Mouse (Mus musculus) midbrain, postnatal 0 days (tissue): Measurements from ENCODE around the gene Otud3. TPM values are rescaled to one million over a fixed set of nuclear protein-coding genes. Genes with fewer than 3 reads are reported as not detected.
A peak's percentile ranks its signal among the peaks of the same experiment; 100 is the strongest.

ENCODE experiments used
- ATAC-seq: fragments of 200-750 bp; cut with Nextera tagmentation; 2 replicates; pipeline ENCODE4 v1.8.0; 2017; ENCODE audit warnings: moderate number of reproducible peaks, mild to moderate bottlenecking, moderate TSS enrichment, moderate library complexity; ENCODE audit not compliant: low FRiP score
- DNase-seq: peaks from one replicate; pipeline ENCODE4 v3.0.0-alpha.2; 2015; ENCODE audit warnings: low spot score
- H3K27ac ChIP-seq: fragments of 300-500 bp; sonication (generic); 2 replicates; pipeline ENCODE4 v1.5.1; 2014; ENCODE audit warnings: low read depth, mild to moderate bottlenecking, low read length, mixed read lengths
- H3K27me3 ChIP-seq: fragments of 300-500 bp; sonication (generic); 2 replicates; pipeline ENCODE4 v1.6.1; 2014; ENCODE audit warnings: low read length, control low read depth, mixed read lengths; ENCODE audit not compliant: insufficient read depth
- H3K36me3 ChIP-seq: fragments of 300-500 bp; sonication (generic); 2 replicates; pipeline ENCODE4 v1.6.1; 2014; ENCODE audit warnings: low read length, control low read depth, mixed read lengths; ENCODE audit not compliant: insufficient read depth
- H3K4me1 ChIP-seq: fragments of 300-500 bp; sonication (generic); 2 replicates; pipeline ENCODE4 v1.6.1; 2014; ENCODE audit warnings: mild to moderate bottlenecking, control low read depth, antibody characterized with exemption, low read length, mixed read lengths; ENCODE audit not compliant: insufficient read depth
- H3K4me2 ChIP-seq: fragments of 300-500 bp; sonication (generic); 2 replicates; pipeline ENCODE4 v1.6.1; 2014; ENCODE audit warnings: low read depth, mild to moderate bottlenecking, low read length, mixed read lengths; ENCODE audit not compliant: poor library complexity, severe bottlenecking
- H3K4me3 ChIP-seq: fragments of 300-500 bp; sonication (generic); 2 replicates; pipeline ENCODE4 v1.5.1; 2014; ENCODE audit warnings: low read depth, mild to moderate bottlenecking, low read length, moderate library complexity
- H3K9ac ChIP-seq: fragments of 300-500 bp; sonication (generic); replicated peaks from 2 replicates; pipeline ENCODE4 v1.6.1; 2014; ENCODE audit warnings: mild to moderate bottlenecking, low read length, moderate library complexity, mixed read lengths; ENCODE audit not compliant: poor library complexity, severe bottlenecking
- H3K9me3 ChIP-seq: fragments of 300-500 bp; sonication (generic); 2 replicates; pipeline ENCODE4 v1.6.1; 2016; ENCODE audit warnings: low read length, control low read depth
- CTCF ChIP-seq: IDR thresholded peaks from 2 replicates; pipeline ENCODE4 v1.5.1; 2016; ENCODE audit warnings: antibody characterized with exemption, mild to moderate bottlenecking
- WGBS: fragments of 180-500 bp; shearing (Covaris S2); extraction: QIAGEN DNeasy Blood & Tissue Kit; methylation state at CpG from one replicate; pipeline ENCODE4 v1.1.7; 2014; 5-methylcytosine and 5-hydroxymethylcytosine counted together
- polyA plus RNA-seq: library from polyadenylated mRNA; unstranded; fragments of >200 nt; fragmentation: Nextera tagmentation; extraction: Ambion mirVana; gene quantifications from 2 replicates; pipeline ENCODE4 v1.2.1, GENCODE M21; 2015
- total RNA-seq: library from RNA; depleted of rRNA; stranded (reverse); fragments of >200 nt; gene quantifications from 2 replicates; pipeline ENCODE4 v1.2.3, GENCODE M21; 2014

The Otud3 gene
- total and polyA plus RNA-seq, 2 experiments from 2014 or later = 3.8 to 9.0 TPM

- Histone ChIP-seq H3K9me3 (no peaks in the 10 kb centered on the region), H3K27me3 (no peaks in the 10 kb centered on the region), H3K27ac (no peak overlapping the region), H3K4me1 (no peaks in the 10 kb centered on the region), H3K36me3 (no peaks in the 10 kb centered on the region), H3K9ac (no peak overlapping the region), H3K4me2 (no peak overlapping the region), H3K4me3 (no peak overlapping the region)
- no peak for TF ChIP-seq CTCF
- ATAC-seq (no peak), DNase-seq (no peak)
- WGBS = 88% methylated on average over 3 of the region's 3 CpGs
Observed at GRCm38 (mm10) chr4:138933862-138934261, 20.1 kb upstream of the Otud3 start.

- TF ChIP-seq CTCF = no peak
- no peak overlapping the region for H3K4me2 ChIP-seq
- WGBS = 51% methylated on average over 2 of the region's 2 CpGs
- H3K9me3 ChIP-seq = no peaks in the 10 kb centered on the region
- no peak overlapping the region for H3K9ac ChIP-seq
- no peaks in the 10 kb centered on the region for H3K27me3 ChIP-seq
- no peak for ATAC-seq
- H3K27ac ChIP-seq = no peak overlapping the region
- H3K36me3 ChIP-seq = no peaks in the 10 kb centered on the region
- H3K4me3 ChIP-seq = no peak overlapping the region
- 0 out of 2 replicates have a peak, but pooled peaks cover 3% of the 10 kb centered on the region for H3K4me1 ChIP-seq
- no peak for DNase-seq
Observed at GRCm38 (mm10) chr4:138925561-138925960, 11.8 kb upstream of the Otud3 start.

GRCm38 (mm10) chr4:138922131-138922459 is 8.3 kb upstream of the Otud3 start:
- peak overlapping the region; percentile 52 for H3K4me2 ChIP-seq
- DNase-seq = peak; percentile 95
- 0 out of 2 replicates have a peak, but pooled peaks cover 3% of the 10 kb centered on the region for H3K4me1 ChIP-seq
- peak overlapping the region; percentile 30 for H3K4me3 ChIP-seq
- H3K36me3 ChIP-seq = no peaks in the 10 kb centered on the region
- no peaks in the 10 kb centered on the region for H3K27me3 ChIP-seq
- H3K9me3 ChIP-seq = no peaks in the 10 kb centered on the region
- ATAC-seq = peak; percentile 63
- H3K9ac ChIP-seq = 0 out of 2 replicates have a peak overlapping the region, but pooled peaks have one; percentile 19
- H3K27ac ChIP-seq = no peak overlapping the region
- 3% methylated on average over 11 of the region's 11 CpGs for WGBS
- peak; percentile 100 for TF ChIP-seq CTCF

- 0 out of 2 replicates have a peak, but pooled peaks cover 3% of the 10 kb centered on the region for H3K4me1 ChIP-seq
- H3K36me3 ChIP-seq = no peaks in the 10 kb centered on the region
- 31% methylated on average over 20 of the region's 20 CpGs for WGBS
- ATAC-seq (peak; percentile 10; the same call in 1 of the 2 replicates), DNase-seq (no peak)
- no peaks in the 10 kb centered on the region for H3K9me3 ChIP-seq
- H3K27me3 ChIP-seq = no peaks in the 10 kb centered on the region
- TF ChIP-seq CTCF = peak; percentile 37
- H3K4me2 ChIP-seq = peak overlapping the region; percentile 52
- peak overlapping the region; percentile 30 for H3K4me3 ChIP-seq
- H3K27ac ChIP-seq = no peak overlapping the region
- 0 out of 2 replicates have a peak overlapping the region, but pooled peaks have one; percentile 19 for H3K9ac ChIP-seq
Observed at GRCm38 (mm10) chr4:138921254-138922130, 7.7 kb upstream of the Otud3 start.

- H3K4me3 ChIP-seq = no peak overlapping the region
- no peaks in the 10 kb centered on the region for H3K27me3 ChIP-seq
- H3K4me1 ChIP-seq = peaks cover 7% of the 10 kb centered on the region; the same call in 1 of the 2 replicates
- H3K4me2 ChIP-seq = no peak overlapping the region
- H3K36me3 ChIP-seq = no peaks in the 10 kb centered on the region
- H3K9me3 ChIP-seq = no peaks in the 10 kb centered on the region
- no peak overlapping the region for H3K27ac ChIP-seq
- no peak overlapping the region for H3K9ac ChIP-seq
- WGBS = 85% methylated on average over 9 of the region's 9 CpGs
- ATAC-seq = no peak
- no peak for DNase-seq
- peak; percentile 36; the same call in 1 of the 2 replicates for TF ChIP-seq CTCF
Observed at GRCm38 (mm10) chr4:138917282-138917681, 3.5 kb upstream of the Otud3 start.
